Mouse (Mus musculus): ENCODE data around the gene Armh1.
"Not testable (repeated sequence)": the region's sequence is repeated elsewhere in the genome, so short reads cannot be mapped to it uniquely, and the experiment has no call there.

Armh1 gene

DNA sequence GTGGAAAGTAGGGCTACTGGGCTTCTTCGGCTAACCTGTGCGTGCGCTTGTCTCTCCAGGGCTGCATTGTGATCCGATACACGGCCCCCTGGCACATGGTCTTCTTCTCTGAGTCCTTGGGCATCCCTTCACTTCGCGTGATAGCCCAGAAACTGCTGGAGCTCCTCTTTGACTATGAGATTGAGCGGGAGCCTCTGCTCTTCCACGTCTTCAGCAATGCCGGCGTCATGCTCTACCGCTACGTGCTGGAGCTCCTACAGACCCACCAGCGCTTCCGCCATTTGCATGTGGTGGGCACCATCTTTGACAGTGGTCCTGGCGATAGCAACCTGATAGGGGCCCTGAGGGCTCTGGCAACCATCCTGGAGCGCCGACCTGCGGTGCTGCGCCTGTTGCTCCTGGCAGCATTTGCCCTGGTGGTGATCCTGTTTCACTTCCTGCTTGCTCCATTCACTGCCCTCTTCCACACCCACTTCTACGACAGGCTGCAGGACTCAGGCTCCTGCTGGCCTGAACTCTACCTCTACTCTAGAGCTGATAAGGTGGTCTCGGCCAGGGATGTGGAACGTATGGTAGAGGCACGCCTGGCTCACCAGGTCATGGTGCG lies 16.0 kb upstream of the Armh1 start:
- ATAC-seq (ENCODE audit: low TSS enrichment): no peak

GRCm38 (mm10) chr4:117267284-117267683 lies 15.4 kb upstream of the Armh1 start:
- peak; percentile 59 for ATAC-seq (ENCODE audit: low TSS enrichment)

GRCm38 (mm10) chr4:117262987-117263386 lies 11.1 kb upstream of the Armh1 start:
- ATAC-seq (ENCODE audit: low TSS enrichment): no peak

DNA sequence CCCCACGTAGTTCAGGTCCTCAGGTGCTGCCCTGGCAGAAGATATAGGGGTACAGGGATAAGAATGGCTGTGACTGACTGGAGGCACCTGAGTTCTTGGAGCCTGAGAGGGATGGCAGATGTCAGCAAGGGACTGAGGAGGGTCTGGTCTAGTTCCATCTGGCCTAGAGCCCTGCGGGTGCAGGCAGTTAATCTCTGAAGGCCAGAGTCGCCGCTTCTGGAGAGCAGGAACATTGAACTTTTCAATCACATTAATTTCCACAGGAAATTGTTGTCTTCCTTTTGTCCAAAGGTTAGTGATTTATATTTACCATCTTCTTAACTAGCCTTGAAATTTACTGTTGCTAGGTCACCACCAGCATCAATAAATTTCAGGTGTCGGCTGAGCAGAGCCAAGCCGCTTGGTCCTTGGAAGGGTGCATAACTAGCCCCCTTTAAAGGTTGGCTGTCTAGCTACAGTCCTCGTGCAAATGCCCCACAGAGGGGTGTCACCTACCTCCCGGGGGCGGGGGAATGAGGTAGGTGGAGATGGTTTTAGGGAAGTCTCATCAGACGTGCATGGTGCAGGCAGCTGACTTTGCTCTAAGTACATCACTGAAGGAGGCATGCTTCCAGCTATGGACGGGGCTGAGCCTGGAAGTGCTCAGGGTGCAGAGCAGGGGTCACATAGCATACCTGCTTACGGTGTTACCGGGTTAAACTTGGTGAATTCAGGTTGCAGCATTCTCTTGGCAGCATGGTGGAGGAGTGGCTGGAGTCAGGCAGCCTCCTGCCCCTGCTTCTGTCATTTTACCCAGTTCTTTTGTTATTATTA lies 10.4 kb upstream of the Armh1 start:
- no peak for ATAC-seq (ENCODE audit: low TSS enrichment)

- ATAC-seq (ENCODE audit: low TSS enrichment): no peak
Observed at GRCm38 (mm10) chr4:117261222-117261621, 9.3 kb upstream of the Armh1 start.

GRCm38 (mm10) chr4:117259909-117260308 lies 8.0 kb upstream of the Armh1 start:
- ATAC-seq (ENCODE audit: low TSS enrichment): not testable (repeated sequence)

DNA sequence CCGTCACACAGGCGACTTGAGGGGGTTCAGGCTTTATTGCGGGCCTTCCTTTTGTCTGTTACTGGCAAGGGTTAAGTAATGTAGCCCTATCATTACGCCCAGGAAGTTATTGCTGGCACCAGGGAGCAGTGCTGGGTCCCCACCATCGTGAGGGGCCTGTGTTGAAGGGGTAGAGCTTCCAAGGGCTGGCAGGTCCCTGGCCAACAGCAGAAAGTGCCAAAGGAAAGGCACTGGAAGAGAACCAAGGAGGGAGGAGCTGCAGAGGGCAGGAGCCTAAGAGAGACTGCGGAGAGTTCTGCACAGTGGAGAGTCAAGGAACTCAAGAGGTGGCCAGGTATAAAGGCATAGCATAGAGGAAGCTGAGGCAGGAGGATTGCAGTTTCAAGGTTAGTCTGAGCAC lies 2.7 kb upstream of the Armh1 start:
- no peak for ATAC-seq (ENCODE audit: low TSS enrichment)

DNA sequence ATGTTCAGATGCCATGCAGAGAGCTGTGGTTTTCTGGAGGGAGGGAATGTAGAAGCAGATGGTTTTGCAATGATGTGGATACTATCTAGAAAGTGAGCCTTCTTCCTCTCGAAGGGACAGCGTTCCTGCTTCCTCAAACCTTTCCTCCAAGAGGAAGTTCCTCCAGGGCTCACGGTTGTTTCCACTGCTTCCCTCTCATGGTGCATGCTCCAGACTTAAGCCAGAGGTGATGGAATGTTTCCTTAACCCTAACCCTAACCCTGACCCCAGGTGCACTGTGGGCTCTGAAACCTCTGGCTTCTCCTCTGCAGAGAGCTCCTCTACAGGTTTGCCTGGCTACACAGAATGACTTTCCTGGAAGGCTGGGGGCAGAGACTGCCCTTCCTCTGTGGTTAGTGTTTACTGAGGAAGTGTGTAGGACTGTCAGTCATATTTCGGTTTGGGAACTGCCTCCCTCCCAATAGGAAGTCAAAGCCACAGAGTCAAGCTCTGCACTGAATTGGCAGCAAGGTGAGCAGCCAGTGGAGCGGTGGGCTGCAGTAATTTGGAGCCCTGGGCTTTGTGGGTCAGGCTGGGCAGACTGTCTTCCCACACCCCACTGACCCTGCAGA lies 2.2 kb upstream of the Armh1 start:
- no peak for ATAC-seq (ENCODE audit: low TSS enrichment)

GRCm38 (mm10) chr4:117253218-117254016 lies 1.5 kb upstream of the Armh1 start:
- no peak for ATAC-seq (ENCODE audit: low TSS enrichment)

GRCm38 (mm10) chr4:117252755-117253154 lies 830 bp upstream of the Armh1 start:
- no peak for ATAC-seq (ENCODE audit: low TSS enrichment)

DNA sequence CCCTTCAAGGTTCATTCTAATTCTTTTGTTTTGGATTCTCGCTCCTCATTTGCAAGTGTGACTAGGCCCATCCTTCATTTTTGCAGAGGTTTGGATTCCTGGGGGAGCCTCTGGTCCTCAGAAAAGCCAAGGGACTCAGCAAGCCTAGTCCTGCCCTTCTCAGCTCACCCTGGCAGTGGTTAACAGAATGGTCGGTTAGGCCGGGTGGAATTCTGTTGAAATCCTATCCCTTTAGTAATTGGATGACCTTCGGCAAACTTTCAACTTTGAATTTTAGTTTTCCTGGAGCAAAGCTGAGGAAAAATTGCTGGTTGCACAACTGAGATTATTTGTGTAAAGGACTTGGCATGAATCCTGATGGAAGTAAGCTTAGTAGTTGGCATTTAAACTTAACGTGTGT lies 426 bp upstream of the Armh1 start:
- no peak for ATAC-seq (ENCODE audit: low TSS enrichment)

DNA sequence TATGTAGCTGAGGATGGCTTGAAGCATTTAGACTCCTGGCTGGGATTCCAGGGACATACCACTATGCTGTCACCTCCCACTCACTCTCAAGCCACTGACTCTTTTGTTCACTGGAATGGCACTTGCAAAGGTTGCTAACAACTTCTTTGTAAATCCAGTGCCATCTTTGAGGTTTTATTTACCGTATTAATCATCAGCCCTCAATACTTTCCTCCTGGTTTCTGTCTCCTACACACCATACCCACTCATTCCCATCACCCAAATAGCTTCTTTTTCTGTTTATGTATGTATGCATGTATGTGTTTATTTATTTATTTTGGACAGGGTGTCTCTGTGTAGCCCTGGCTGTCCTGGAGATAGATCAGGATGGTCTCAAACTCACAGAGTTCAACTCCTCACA lies 943 bp downstream of the Armh1 start:
- no peak for ATAC-seq (ENCODE audit: low TSS enrichment)

DNA sequence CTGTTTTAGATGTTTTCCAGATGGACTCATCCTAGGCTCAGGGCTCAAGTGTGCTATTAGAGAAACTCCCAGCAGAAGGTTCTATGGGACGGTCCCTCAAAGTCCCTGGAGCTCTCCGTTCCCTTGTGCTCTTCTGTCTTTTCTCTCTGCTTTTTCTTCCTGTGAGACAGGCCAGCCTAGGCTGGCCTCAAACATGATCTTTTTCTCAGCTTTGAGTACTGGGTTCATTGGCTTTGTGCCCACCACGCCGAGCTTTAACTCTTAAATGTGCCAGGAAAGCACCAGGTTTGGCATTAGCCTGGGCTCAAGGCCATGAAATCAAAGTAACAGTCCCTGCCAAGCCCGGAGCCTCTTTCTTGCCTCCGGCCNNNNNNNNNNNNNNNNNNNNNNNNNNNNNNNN lies 11.1 kb downstream of the Armh1 start:
- ATAC-seq (ENCODE audit: low TSS enrichment): no peak

DNA sequence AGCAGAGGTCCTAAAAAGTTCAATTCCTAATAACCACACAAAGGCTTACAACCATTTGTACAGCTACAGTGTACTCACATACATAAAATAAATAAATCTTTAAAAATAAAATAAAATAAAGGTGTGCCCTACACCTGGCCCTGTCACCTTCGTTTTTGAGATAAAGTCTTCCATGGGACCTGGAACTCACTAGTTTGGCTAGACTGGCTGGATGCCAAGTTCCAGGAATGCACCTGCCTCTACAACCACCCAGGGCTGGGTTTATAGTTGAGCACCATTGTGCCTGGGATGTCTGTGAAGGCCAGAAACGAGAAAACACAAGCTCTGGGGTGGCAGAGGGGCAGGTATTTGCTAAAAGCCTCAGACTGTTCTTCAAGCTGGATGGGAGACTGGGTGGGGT lies 12.8 kb downstream of the Armh1 start:
- no peak for ATAC-seq (ENCODE audit: low TSS enrichment)

DNA sequence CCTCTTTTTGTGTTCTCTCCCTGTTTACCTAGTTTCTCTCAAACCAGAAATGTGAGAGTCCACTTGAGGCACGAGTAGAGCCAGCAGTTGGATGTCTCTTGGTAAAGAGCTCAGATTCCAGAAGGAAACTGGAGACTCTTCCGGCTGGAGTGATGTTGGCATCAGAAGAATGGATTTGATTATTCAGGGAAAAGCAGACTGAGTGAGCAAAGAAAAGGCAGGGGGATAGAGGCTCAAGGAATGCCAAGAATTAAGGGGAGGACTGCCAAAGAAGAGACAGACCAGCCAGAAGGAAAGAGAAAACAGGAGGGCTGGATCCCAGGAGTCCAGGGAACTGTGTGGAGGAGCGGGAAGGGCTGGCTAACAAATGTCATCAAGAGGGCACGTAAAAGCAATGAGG lies 16.1 kb downstream of the Armh1 start:
- ATAC-seq (ENCODE audit: low TSS enrichment): no peak

GRCm38 (mm10) chr4:117234166-117234741 lies 17.7 kb downstream of the Armh1 start:
- ATAC-seq (ENCODE audit: low TSS enrichment): no peak

- no peak for ATAC-seq (ENCODE audit: low TSS enrichment)
Observed at GRCm38 (mm10) chr4:117231208-117231607, 20.7 kb downstream of the Armh1 start.

GRCm38 (mm10) chr4:117230331-117230730 lies 21.6 kb downstream of the Armh1 start:
- no peak for ATAC-seq (ENCODE audit: low TSS enrichment)

GRCm38 (mm10) chr4:117229590-117229989 lies 22.3 kb downstream of the Armh1 start:
- ATAC-seq (ENCODE audit: low TSS enrichment): no peak

GRCm38 (mm10) chr4:117225250-117225649 lies 26.7 kb downstream of the Armh1 start:
- ATAC-seq (ENCODE audit: low TSS enrichment): no peak

DNA sequence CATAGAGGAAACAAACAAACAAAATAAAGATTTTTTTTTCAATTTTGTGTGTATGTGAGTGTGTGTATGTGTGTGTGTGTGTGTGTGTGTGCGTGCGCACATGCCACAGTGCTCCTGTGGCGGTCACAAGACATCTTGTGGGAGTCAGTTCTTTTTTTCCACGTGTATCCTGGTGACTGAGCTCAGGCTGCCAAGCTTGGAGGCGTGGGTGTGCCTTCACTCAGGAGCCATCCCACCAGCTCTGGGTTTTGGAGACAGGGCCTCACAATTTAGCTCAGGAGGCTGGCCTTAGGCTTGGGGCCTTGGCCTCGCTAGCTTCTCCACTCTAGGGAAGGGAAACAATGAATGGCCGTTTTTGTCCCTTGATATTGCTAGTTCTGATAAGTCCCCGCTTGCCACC lies 27.8 kb downstream of the Armh1 start:
- ATAC-seq (ENCODE audit: low TSS enrichment): peak; percentile 64; the same call in 1 of the 2 replicates

- ATAC-seq (ENCODE audit: low TSS enrichment): no peak
Observed at GRCm38 (mm10) chr4:117223001-117223400, 28.9 kb downstream of the Armh1 start.

All from frontal cortex, adult (tissue).